Mouse (Mus musculus): ENCODE results near the gene Asb17. TPM values are rescaled to one million over a fixed set of nuclear protein-coding genes. Genes with fewer than 3 reads are reported as not detected.

The Asb17 gene
- total RNA-seq, 2 experiments from 2014 or later, result 4.2 to 12.2 TPM

- ATAC-seq (replicated peaks; ENCODE audit: low FRiP score, low TSS enrichment, poor library complexity, severe bottlenecking), result peak; percentile 80
Observed at GRCm38 (mm10) chr3:153831014-153831872, 12.8 kb upstream of the Asb17 start.

- ATAC-seq (replicated peaks; ENCODE audit: low FRiP score, low TSS enrichment, poor library complexity, severe bottlenecking), result peak; percentile 80
Observed at GRCm38 (mm10) chr3:153831873-153832653, 11.9 kb upstream of the Asb17 start.

GRCm38 (mm10) chr3:153832654-153832945 is 11.4 kb upstream of the Asb17 start:
- ATAC-seq (replicated peaks; ENCODE audit: low FRiP score, low TSS enrichment, poor library complexity, severe bottlenecking), result no peak

- no peak for ATAC-seq (replicated peaks; ENCODE audit: low FRiP score, low TSS enrichment, poor library complexity, severe bottlenecking)
Observed at GRCm38 (mm10) chr3:153834071-153834470, 9.9 kb upstream of the Asb17 start.

GRCm38 (mm10) chr3:153835455-153836086 is 8.4 kb upstream of the Asb17 start:
- peak; percentile 60 for ATAC-seq (replicated peaks; ENCODE audit: low FRiP score, low TSS enrichment, poor library complexity, severe bottlenecking)

- ATAC-seq (replicated peaks; ENCODE audit: low FRiP score, low TSS enrichment, poor library complexity, severe bottlenecking), result no peak
Observed at GRCm38 (mm10) chr3:153836316-153836715, 7.7 kb upstream of the Asb17 start.

- ATAC-seq (replicated peaks; ENCODE audit: low FRiP score, low TSS enrichment, poor library complexity, severe bottlenecking), result no peak
Observed at GRCm38 (mm10) chr3:153837593-153837992, 6.4 kb upstream of the Asb17 start.

- ATAC-seq (replicated peaks; ENCODE audit: low FRiP score, low TSS enrichment, poor library complexity, severe bottlenecking), result no peak
Observed at GRCm38 (mm10) chr3:153844757-153845156, 748 bp downstream of the Asb17 start.

GRCm38 (mm10) chr3:153845500-153845899 is 1.5 kb downstream of the Asb17 start:
- ATAC-seq (replicated peaks; ENCODE audit: low FRiP score, low TSS enrichment, poor library complexity, severe bottlenecking), result no peak

- ATAC-seq (replicated peaks; ENCODE audit: low FRiP score, low TSS enrichment, poor library complexity, severe bottlenecking), result no peak
Observed at GRCm38 (mm10) chr3:153846109-153846508, 2.1 kb downstream of the Asb17 start.

- no peak for ATAC-seq (replicated peaks; ENCODE audit: low FRiP score, low TSS enrichment, poor library complexity, severe bottlenecking)
Observed at GRCm38 (mm10) chr3:153847207-153847733, 3.3 kb downstream of the Asb17 start.

- ATAC-seq (replicated peaks; ENCODE audit: low FRiP score, low TSS enrichment, poor library complexity, severe bottlenecking), result peak; percentile 71
Observed at GRCm38 (mm10) chr3:153849368-153850015, 5.5 kb downstream of the Asb17 start.

GRCm38 (mm10) chr3:153850759-153851158 is 6.8 kb downstream of the Asb17 start:
- peak; percentile 40; the same call in 1 of the 2 replicates for ATAC-seq (replicated peaks; ENCODE audit: low FRiP score, low TSS enrichment, poor library complexity, severe bottlenecking)

- peak; percentile 94 for ATAC-seq (replicated peaks; ENCODE audit: low FRiP score, low TSS enrichment, poor library complexity, severe bottlenecking)
Observed at GRCm38 (mm10) chr3:153852266-153852665, 8.3 kb downstream of the Asb17 start.

GRCm38 (mm10) chr3:153858350-153859001 is 14.5 kb downstream of the Asb17 start:
- peak; percentile 25; the same call in 1 of the 2 replicates for ATAC-seq (replicated peaks; ENCODE audit: low FRiP score, low TSS enrichment, poor library complexity, severe bottlenecking)

GRCm38 (mm10) chr3:153860392-153860791 is 16.4 kb downstream of the Asb17 start:
- ATAC-seq (replicated peaks; ENCODE audit: low FRiP score, low TSS enrichment, poor library complexity, severe bottlenecking), result peak; percentile 62

- no peak for ATAC-seq (replicated peaks; ENCODE audit: low FRiP score, low TSS enrichment, poor library complexity, severe bottlenecking)
Observed at GRCm38 (mm10) chr3:153863816-153864215, 19.8 kb downstream of the Asb17 start.

GRCm38 (mm10) chr3:153864636-153865429 is 20.8 kb downstream of the Asb17 start:
- ATAC-seq (replicated peaks; ENCODE audit: low FRiP score, low TSS enrichment, poor library complexity, severe bottlenecking), result peak; percentile 60
